Mouse (Mus musculus): ENCODE measurements around the gene Zfp30. TPM values are rescaled to one million over a fixed set of nuclear protein-coding genes. Genes with fewer than 3 reads are reported as not detected.
A peak's percentile ranks its signal among the peaks of the same experiment; 100 is the strongest.

Zfp30 gene
- polyA plus RNA-seq, 1 experiment from 2014 or later: 1.7 TPM

GRCm38 (mm10) chr7:29768980-29769379 lies 14.8 kb upstream of the Zfp30 start:
- Histone ChIP-seq H3K27me3 (replicated peaks; ENCODE audit: control insufficient read depth, insufficient read depth, low read length) (no peaks in the 10 kb centered on the region), H3K27ac (ENCODE audit: low read depth, low read length) (0 out of 2 replicates have a peak overlapping the region, but pooled peaks have one; percentile 75), H3K36me3 (ENCODE audit: control insufficient read depth, insufficient read depth) (peaks cover 9% of the 10 kb centered on the region; the same call in 1 of the 2 replicates), H3K4me1 (replicated peaks; ENCODE audit: control insufficient read depth, insufficient read depth, low read length) (0 out of 2 replicates have a peak, but pooled peaks cover 5% of the 10 kb centered on the region), H3K9me3 (ENCODE audit: control insufficient read depth) (no peaks in the 10 kb centered on the region), H3K9ac (ENCODE audit: low read depth, low read length) (peak overlapping the region; percentile 71), H3K4me3 (ENCODE audit: low read depth, low read length) (peak overlapping the region; percentile 85), H3K4me2 (replicated peaks; ENCODE audit: low read depth) (peak overlapping the region; percentile 81)
- no peak for ATAC-seq
- WGBS: 2% methylated on average over 10 of the region's 10 CpGs
- no peak for TF ChIP-seq CTCF (IDR thresholded peaks at IDR 0.05; ENCODE audit: low read depth)

- WGBS: 88% methylated on average over 7 of the region's 7 CpGs
- ATAC-seq: no peak
Observed at GRCm38 (mm10) chr7:29773503-29773902, 10.3 kb upstream of the Zfp30 start.

GRCm38 (mm10) chr7:29774371-29774770 lies 9.4 kb upstream of the Zfp30 start:
- 91% methylated on average over 3 of the region's 3 CpGs for WGBS
- Histone ChIP-seq H3K27ac (ENCODE audit: low read depth, low read length) (no peak overlapping the region), H3K9me3 (ENCODE audit: control insufficient read depth) (no peaks in the 10 kb centered on the region; the same call in 1 of the 2 replicates), H3K4me3 (ENCODE audit: low read depth, low read length) (no peak overlapping the region), H3K4me2 (replicated peaks; ENCODE audit: low read depth) (no peak overlapping the region), H3K27me3 (replicated peaks; ENCODE audit: control insufficient read depth, insufficient read depth, low read length) (no peaks in the 10 kb centered on the region), H3K9ac (ENCODE audit: low read depth, low read length) (no peak overlapping the region), H3K4me1 (replicated peaks; ENCODE audit: control insufficient read depth, insufficient read depth, low read length) (0 out of 2 replicates have a peak, but pooled peaks cover 5% of the 10 kb centered on the region), H3K36me3 (ENCODE audit: control insufficient read depth, insufficient read depth) (peaks cover 58% of the 10 kb centered on the region)
- no peak for TF ChIP-seq CTCF (IDR thresholded peaks at IDR 0.05; ENCODE audit: low read depth)
- no peak for ATAC-seq

More at GRCm38 (mm10) chr7:29773503-29773902, 10.3 kb upstream of the Zfp30 start:
- Histone ChIP-seq H3K9me3 (ENCODE audit: control insufficient read depth) (no peaks in the 10 kb centered on the region; the same call in 1 of the 2 replicates), H3K27ac (ENCODE audit: low read depth, low read length) (no peak overlapping the region), H3K4me1 (replicated peaks; ENCODE audit: control insufficient read depth, insufficient read depth, low read length) (0 out of 2 replicates have a peak, but pooled peaks cover 5% of the 10 kb centered on the region), H3K36me3 (ENCODE audit: control insufficient read depth, insufficient read depth) (peaks cover 52% of the 10 kb centered on the region), H3K4me3 (ENCODE audit: low read depth, low read length) (no peak overlapping the region), H3K27me3 (replicated peaks; ENCODE audit: control insufficient read depth, insufficient read depth, low read length) (no peaks in the 10 kb centered on the region), H3K4me2 (replicated peaks; ENCODE audit: low read depth) (no peak overlapping the region), H3K9ac (ENCODE audit: low read depth, low read length) (no peak overlapping the region)
- TF ChIP-seq CTCF (IDR thresholded peaks at IDR 0.05; ENCODE audit: low read depth): no peak

- WGBS: 95% methylated on average over 19 of the region's 19 CpGs
- Histone ChIP-seq H3K36me3 (ENCODE audit: control insufficient read depth, insufficient read depth) (peaks cover 58% of the 10 kb centered on the region), H3K9me3 (ENCODE audit: control insufficient read depth) (no peaks in the 10 kb centered on the region; the same call in 1 of the 2 replicates), H3K27me3 (replicated peaks; ENCODE audit: control insufficient read depth, insufficient read depth, low read length) (no peaks in the 10 kb centered on the region), H3K4me3 (ENCODE audit: low read depth, low read length) (no peak overlapping the region), H3K9ac (ENCODE audit: low read depth, low read length) (no peak overlapping the region), H3K4me2 (replicated peaks; ENCODE audit: low read depth) (no peak overlapping the region), H3K27ac (ENCODE audit: low read depth, low read length) (no peak overlapping the region), H3K4me1 (replicated peaks; ENCODE audit: control insufficient read depth, insufficient read depth, low read length) (no peaks in the 10 kb centered on the region)
- TF ChIP-seq CTCF (IDR thresholded peaks at IDR 0.05; ENCODE audit: low read depth): no peak
- ATAC-seq: no peak
Observed at GRCm38 (mm10) chr7:29776568-29776967, 7.2 kb upstream of the Zfp30 start.

- no peak for ATAC-seq
- 93% methylated on average over 10 of the region's 10 CpGs for WGBS
- Histone ChIP-seq H3K36me3 (ENCODE audit: control insufficient read depth, insufficient read depth) (peaks cover 58% of the 10 kb centered on the region), H3K4me1 (replicated peaks; ENCODE audit: control insufficient read depth, insufficient read depth, low read length) (no peaks in the 10 kb centered on the region), H3K27ac (ENCODE audit: low read depth, low read length) (no peak overlapping the region), H3K4me2 (replicated peaks; ENCODE audit: low read depth) (no peak overlapping the region), H3K9ac (ENCODE audit: low read depth, low read length) (no peak overlapping the region), H3K9me3 (ENCODE audit: control insufficient read depth) (no peaks in the 10 kb centered on the region; the same call in 1 of the 2 replicates), H3K4me3 (ENCODE audit: low read depth, low read length) (no peak overlapping the region), H3K27me3 (replicated peaks; ENCODE audit: control insufficient read depth, insufficient read depth, low read length) (no peaks in the 10 kb centered on the region)
- TF ChIP-seq CTCF (IDR thresholded peaks at IDR 0.05; ENCODE audit: low read depth): no peak
Observed at GRCm38 (mm10) chr7:29777372-29777771, 6.4 kb upstream of the Zfp30 start.

- no peaks in the 10 kb centered on the region for H3K27me3 ChIP-seq (replicated peaks; ENCODE audit: control insufficient read depth, insufficient read depth, low read length)
- peak overlapping the region; percentile 11 for H3K4me3 ChIP-seq (ENCODE audit: low read depth, low read length)
- TF ChIP-seq CTCF (IDR thresholded peaks at IDR 0.05; ENCODE audit: low read depth): no peak
- no peaks in the 10 kb centered on the region for H3K4me1 ChIP-seq (replicated peaks; ENCODE audit: control insufficient read depth, insufficient read depth, low read length)
- H3K9ac ChIP-seq (ENCODE audit: low read depth, low read length): no peak overlapping the region
- H3K4me2 ChIP-seq (replicated peaks; ENCODE audit: low read depth): peak overlapping the region; percentile 98
- no peaks in the 10 kb centered on the region for H3K9me3 ChIP-seq (ENCODE audit: control insufficient read depth)
- WGBS: 64% methylated on average over 8 of the region's 8 CpGs
- ATAC-seq: no peak
- H3K27ac ChIP-seq (ENCODE audit: low read depth, low read length): no peak overlapping the region
- no peaks in the 10 kb centered on the region for H3K36me3 ChIP-seq (ENCODE audit: control insufficient read depth, insufficient read depth)
Observed at GRCm38 (mm10) chr7:29785023-29785422, 1.2 kb downstream of the Zfp30 start.

All from intestine, postnatal 0 days (tissue).